9 mouse cellular contexts compared by ENCODE assay signal in the genomic region with DNA sequence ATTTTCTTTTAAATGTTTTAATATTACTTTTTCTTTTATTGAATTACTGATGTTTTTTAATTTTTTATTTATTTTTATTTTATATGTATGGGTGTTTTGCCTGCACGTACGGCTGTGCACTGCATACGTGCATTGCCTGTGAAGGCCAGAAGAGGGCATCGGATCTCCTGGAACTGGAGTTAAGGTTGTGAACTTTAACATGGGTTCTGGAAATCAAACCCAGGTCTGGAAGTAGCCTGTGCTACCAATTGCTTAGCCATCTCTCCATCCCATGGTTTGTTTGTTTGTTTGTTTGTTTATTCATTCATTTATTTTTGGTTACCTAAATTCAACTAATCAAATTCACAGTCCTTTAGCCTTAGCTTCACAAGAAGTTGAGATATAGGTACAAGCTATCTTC. TPM values are rescaled to one million over a fixed set of nuclear protein-coding genes. Genes with fewer than 3 reads are reported as not detected.
A peak's percentile ranks its signal among the peaks of the same experiment; 100 is the strongest.
DNase-seq lines count a peak whose midpoint lies in the region; ATAC-seq and TF ChIP-seq lines count a peak whose summit lies in the region.
"Had no signal": no experiment of that assay in that cellular context is flagged by ENCODE, and none has a peak within 500 bp of the region (broad histone marks: within the 10 kb centered on the region; RNA-seq: fewer than 3 reads in every experiment).

No protein-coding gene starts in this region.

- no peak overlapping the region for H3K4me3 ChIP-seq in lung, postnatal 0 days (ENCODE audit: low read depth, low read length)
- H3K4me3 ChIP-seq in thymus, adult 2 months (ENCODE audit: control insufficient read depth, insufficient read depth, low read length), result no peak overlapping the region

- H3K36me3 ChIP-seq in lung, postnatal 0 days (ENCODE audit: insufficient read depth, low read length), result no peaks in the 10 kb centered on the region
- H3K36me3 ChIP-seq in thymus, adult 2 months (ENCODE audit: control insufficient read depth, insufficient read depth, low read length), result no peaks in the 10 kb centered on the region

- no peak overlapping the region for H3K9ac ChIP-seq in lung, postnatal 0 days (replicated peaks; ENCODE audit: low read depth)

- TF ChIP-seq CTCF in lung, postnatal 0 days (IDR thresholded peaks at IDR 0.05), result peak; percentile 71
- peak; percentile 26; the same call in 1 of the 2 replicates for TF ChIP-seq CTCF in thymus, adult 2 months (IDR thresholded peaks at IDR 0.05; ENCODE audit: borderline replicate concordance, control insufficient read depth, extremely low read depth, insufficient read depth, low read length, poor library complexity)

- H3K9me3 ChIP-seq in lung, postnatal 0 days (ENCODE audit: low read length), result no peaks in the 10 kb centered on the region
- H3K9me3 ChIP-seq: heart, embryonic 15.5 days had no signal

- no peak for TF ChIP-seq EP300 in lung, postnatal 0 days (IDR thresholded peaks at IDR 0.05)

- H3K27ac ChIP-seq in lung, postnatal 0 days (ENCODE audit: low read length), result no peak overlapping the region
- H3K27ac ChIP-seq in thymus, adult 2 months (ENCODE audit: control insufficient read depth, insufficient read depth, low read length), result no peak overlapping the region

- WGBS in lung, postnatal 0 days, result 52% methylated on average over 4 of the region's 4 CpGs
- 56% methylated on average over 4 of the region's 4 CpGs for WGBS in thymus, adult 2 months

- ATAC-seq in lung, postnatal 0 days, result no peak
- ATAC-seq in frontal cortex, adult (ENCODE audit: low TSS enrichment), result no peak

- DNase-seq in cerebellum, postnatal 25 days, result peak; percentile 10 to 25
- no peak for DNase-seq in cerebellum, adult 11-12 months
- peak; percentile 10 for DNase-seq in right cerebral cortex, postnatal 14 days
- no peak for DNase-seq in right cerebral cortex, postnatal 36 days (ENCODE audit: low spot score in 2 of 2)
- DNase-seq in heart, postnatal 14 days, result peak; percentile 40 to 57
- peak; percentile 59 for DNase-seq in lung, postnatal 0 days (ENCODE audit: low spot score)
- DNase-seq in thymus, adult 2 months, result peak; percentile 64

- no peak for TF ChIP-seq POLR2A in thymus, adult 2 months (IDR thresholded peaks at IDR 0.05; ENCODE audit: control insufficient read depth, extremely low read depth, insufficient read depth, low read length, poor library complexity)

- intact Hi-C loops in heart, postnatal 14 days (cut with DNase I), result loop anchor here (1.0 kb wide), 1 partner anchor 40 kb away; no protein-coding TSS in a partner anchor

- H3K4me2 ChIP-seq in lung, postnatal 0 days (replicated peaks; ENCODE audit: low read depth, low read length), result no peak overlapping the region

- no peaks in the 10 kb centered on the region for H3K27me3 ChIP-seq in lung, postnatal 0 days (replicated peaks; ENCODE audit: insufficient read depth, low read length)
- H3K27me3 ChIP-seq in thymus, adult 2 months (ENCODE audit: control insufficient read depth, insufficient read depth, low read length), result no peaks in the 10 kb centered on the region
- H3K27me3 ChIP-seq: heart, embryonic 15.5 days had no signal

- H3K4me1 ChIP-seq in lung, postnatal 0 days (ENCODE audit: insufficient read depth, low read depth, low read length), result peaks cover 5% of the 10 kb centered on the region; the same call in 1 of the 2 replicates
- H3K4me1 ChIP-seq in thymus, adult 2 months (replicated peaks; ENCODE audit: control insufficient read depth, insufficient read depth, low read length), result peaks cover 6% of the 10 kb centered on the region

RNA-seq across cellular contexts. Expression of gene Acer2, which starts 10.7 kb away (rescaled TPM):
- 10 to 100 TPM; 21.4 to 26.9 TPM for total RNA-seq in heart, postnatal 14 days (2021)
- polyA plus RNA-seq in lung, postnatal 0 days (2015; fragmentation: Nextera tagmentation; extraction: Ambion mirVana), result 53.8 and 92.9 TPM in 2 replicates
- polyA plus RNA-seq in thymus, adult 2 months (2012; rRNA removed), result 4.5 and 6.2 TPM in 2 replicates

RNA-seq across cellular contexts. Expression of gene Rps6, which starts 27.7 kb away (rescaled TPM):
- 100 to 1,000 TPM; 454 to 481 TPM for total RNA-seq in heart, postnatal 14 days (2021)
- polyA plus RNA-seq in lung, postnatal 0 days (2015; fragmentation: Nextera tagmentation; extraction: Ambion mirVana), result 491 and 498 TPM in 2 replicates
- 826 and 880 TPM in 2 replicates for polyA plus RNA-seq in thymus, adult 2 months (2012; rRNA removed)

Comparison
In these comparisons a context has a peak if more than half of its experiments do, and no peak if none do; other contexts are left out.
1. DNase-seq: peak in cerebellum, postnatal 25 days (2 of 2), right cerebral cortex, postnatal 14 days (single experiment), heart, postnatal 14 days (2 of 2), lung, postnatal 0 days (single experiment) and thymus, adult 2 months (single experiment); none in cerebellum, adult 11-12 months (single experiment) and right cerebral cortex, postnatal 36 days (0 of 2).